Mouse (Mus musculus) liver, adult 2 months (tissue): ENCODE measurements around the gene Clk3. TPM values are rescaled to one million over a fixed set of nuclear protein-coding genes. Genes with fewer than 3 reads are reported as not detected.

Experiments
- DNase-seq: peaks from one replicate; pipeline ENCODE4 v3.0.0-alpha.2; 2011; ENCODE audit warnings: low read depth, low spot score; ENCODE audit errors: extremely low read depth
- H3K27ac ChIP-seq: fragments of 200-500 bp; replicated peaks from 2 replicates; pipeline ENCODE4 v1.5.1; 2012; ENCODE audit warnings: low read depth, mild to moderate bottlenecking, control low read depth, inconsistent platforms, low read length; ENCODE audit not compliant: insufficient read depth
- H3K27me3 ChIP-seq: fragments of 200-500 bp; 2 replicates; pipeline ENCODE4 v1.6.1; 2012; ENCODE audit warnings: mild to moderate bottlenecking, moderate library complexity, low read length, inconsistent platforms; ENCODE audit not compliant: control insufficient read depth, insufficient read depth
- H3K36me3 ChIP-seq: fragments of 200-500 bp; 2 replicates; pipeline ENCODE4 v1.6.1; 2012; ENCODE audit warnings: low read length, inconsistent platforms; ENCODE audit not compliant: control insufficient read depth, insufficient read depth
- H3K4me1 ChIP-seq: fragments of 200-500 bp; 2 replicates; pipeline ENCODE4 v1.6.1; 2011; ENCODE audit warnings: low read length; ENCODE audit not compliant: control insufficient read depth, insufficient read depth
- H3K4me3 ChIP-seq: fragments of 200-500 bp; 2 replicates; pipeline ENCODE4 v1.5.1; 2011; ENCODE audit warnings: low read depth, mild to moderate bottlenecking, control low read depth, low read length, moderate library complexity; ENCODE audit not compliant: insufficient read depth
- H3K79me2 ChIP-seq: fragments of 200-500 bp; 2 replicates; pipeline ENCODE4 v1.6.1; 2012; ENCODE audit warnings: inconsistent platforms, mild to moderate bottlenecking, low read length, moderate library complexity; ENCODE audit not compliant: control insufficient read depth, insufficient read depth
- H3K9ac ChIP-seq: fragments of 200-500 bp; 2 replicates; pipeline ENCODE4 v1.6.1; 2012; ENCODE audit warnings: low read depth, mild to moderate bottlenecking, control low read depth, inconsistent platforms, low read length
- CTCF ChIP-seq: fragments of 200-500 bp; IDR thresholded peaks from 2 replicates; pipeline ENCODE4 v1.5.1; 2011; ENCODE audit warnings: low read depth, low read length, control low read depth
- POLR2A ChIP-seq: fragments of 200-500 bp; IDR thresholded peaks from 2 replicates; pipeline ENCODE4 v1.6.1; 2011; ENCODE audit warnings: low read length, control low read depth; ENCODE audit not compliant: insufficient read depth; ENCODE audit errors: extremely low read depth
- WGBS: fragments of 180-500 bp; shearing (Covaris S2); methylation state at CpG from one replicate; pipeline ENCODE4 v1.1.7; 2018; 5-methylcytosine and 5-hydroxymethylcytosine counted together
- polyA plus RNA-seq: library from polyadenylated mRNA; depleted of rRNA; stranded (reverse); fragments of >200 nt; gene quantifications from 2 replicates; pipeline ENCODE4 v1.2.3, GENCODE M21; 2012; rRNA removed
- total RNA-seq: library from RNA; depleted of rRNA; stranded (reverse); fragments of >200 nt; gene quantifications from 2 replicates; pipeline ENCODE4 v1.2.3, GENCODE M21; 2014; rRNA removed

Gene Clk3
- total and polyA plus RNA-seq, 2 experiments = 48.1 to 55.3 TPM

DNA sequence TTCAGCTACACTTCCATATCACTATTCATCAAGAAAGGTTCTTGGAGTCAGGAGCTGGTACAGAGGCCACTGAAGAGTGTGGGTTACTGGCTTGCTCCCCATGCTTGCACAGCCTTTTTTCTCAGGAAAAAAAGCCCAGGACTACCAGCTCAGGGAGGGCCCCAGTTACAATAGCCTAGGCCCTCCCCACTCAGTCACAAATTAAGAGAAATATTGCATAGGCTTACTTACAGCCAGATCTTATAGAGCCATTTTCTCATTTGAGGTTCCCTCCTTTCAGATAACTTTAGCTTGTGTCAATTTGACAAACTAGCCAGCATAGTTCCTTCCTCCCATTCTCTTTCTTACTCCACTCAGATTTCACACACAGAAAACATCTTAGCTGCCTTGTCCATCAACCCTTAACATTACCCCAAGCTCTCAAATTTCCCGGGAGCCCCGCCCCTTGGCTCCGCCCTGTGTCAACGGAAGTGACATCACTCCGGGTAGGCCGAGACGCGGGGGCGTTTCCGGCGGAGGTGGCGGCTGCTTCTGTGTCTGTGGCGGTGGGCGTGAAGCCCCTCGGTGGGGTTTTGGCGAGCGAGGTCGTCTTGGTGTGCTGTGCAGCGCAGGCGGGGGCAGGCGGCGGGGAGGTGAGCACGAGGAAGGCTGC lies 57.5 kb downstream of the Clk3 start, which contains the start of gene Edc3:
TSS of gene Edc3 (plus strand) at position 473 of the 652 bp plus-strand sequence.
- Histone ChIP-seq H3K4me1 (peaks cover 5% of the 10 kb centered on the region; the same call in 1 of the 2 replicates), H3K9ac (peak within 1 kb of the TSS; percentile 99), H3K27ac (peak within 1 kb of the TSS; percentile 94), H3K79me2 (peaks cover 6% of the 10 kb centered on the region; the same call in 1 of the 2 replicates), H3K27me3 (no peaks in the 10 kb centered on the region), H3K36me3 (peaks cover 8% of the 10 kb centered on the region), H3K4me3 (peak within 1 kb of the TSS; percentile 97)
- WGBS = under 1% methylated on average over 23 of the region's 23 CpGs
- DNase-seq = peak; percentile 69
- no peak for TF ChIP-seq CTCF
- TF ChIP-seq POLR2A = peak; percentile 59; the same call in 1 of the 2 replicates

DNA sequence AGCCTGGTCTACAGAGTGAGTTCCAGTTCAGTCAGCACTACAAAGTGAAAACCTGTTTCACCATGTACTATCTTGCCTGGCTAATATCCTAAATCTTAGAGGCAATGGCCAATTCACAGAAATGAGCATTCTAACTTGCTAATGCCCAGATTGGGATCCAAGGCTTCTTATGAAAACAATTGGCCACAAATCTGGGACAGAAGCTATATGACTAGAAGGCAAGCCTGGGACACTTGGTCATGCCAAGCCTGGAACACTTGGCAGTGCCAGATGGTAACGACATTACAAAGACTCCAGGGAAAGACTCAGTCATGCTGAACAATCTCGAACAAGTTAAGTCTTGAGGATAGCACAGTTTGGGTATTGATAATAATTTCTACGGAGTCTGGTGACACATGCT lies 59.2 kb downstream of the Clk3 start:
- Histone ChIP-seq H3K27ac (no peak overlapping the region), H3K9ac (no peak overlapping the region), H3K27me3 (no peaks in the 10 kb centered on the region), H3K36me3 (no peaks in the 10 kb centered on the region), H3K4me3 (no peak overlapping the region), H3K4me1 (peaks cover 4% of the 10 kb centered on the region; the same call in 1 of the 2 replicates), H3K79me2 (peaks cover 6% of the 10 kb centered on the region; the same call in 1 of the 2 replicates)
- DNase-seq = no peak
- 96% methylated on average over 3 of the region's 3 CpGs for WGBS
- TF ChIP-seq CTCF (no peak), POLR2A (no peak)

Other genes with a start within 250 kb of the Clk3 start
- gene Cox5a, start 244.6 kb downstream of the Clk3 start, total RNA-seq = 299 and 328 TPM in 2 replicates
- gene Cox5a, start 244.6 kb downstream of the Clk3 start, polyA plus RNA-seq = 507 and 522 TPM in 2 replicates
- gene Fam219b, start 228.3 kb downstream of the Clk3 start, total RNA-seq = 4.4 and 5.4 TPM in 2 replicates
- 6.5 and 6.7 TPM in 2 replicates for gene Fam219b, start 228.3 kb downstream of the Clk3 start, polyA plus RNA-seq
- 8.9 and 9.4 TPM in 2 replicates for gene Mpi, start 213.1 kb downstream of the Clk3 start, total RNA-seq
- 12.2 and 14.5 TPM in 2 replicates for gene Mpi, start 213.1 kb downstream of the Clk3 start, polyA plus RNA-seq
- 10.5 and 10.7 TPM in 2 replicates for gene Scamp2, start 204.9 kb downstream of the Clk3 start, total RNA-seq
- 28.4 and 32.6 TPM in 2 replicates for gene Scamp2, start 204.9 kb downstream of the Clk3 start, polyA plus RNA-seq
- 4.5 and 5.7 TPM in 2 replicates for gene Ulk3, start 176.4 kb downstream of the Clk3 start, total RNA-seq
- 9.8 and 16.8 TPM in 2 replicates for gene Ulk3, start 176.4 kb downstream of the Clk3 start, polyA plus RNA-seq
- gene Cplx3, start 159.6 kb downstream of the Clk3 start, total RNA-seq = not detected in 2 replicates
- not detected in 2 replicates for gene Cplx3, start 159.6 kb downstream of the Clk3 start, polyA plus RNA-seq
- gene Lman1l, start 145.1 kb downstream of the Clk3 start, total RNA-seq = not detected in 2 replicates
- not detected in 2 replicates for gene Lman1l, start 145.1 kb downstream of the Clk3 start, polyA plus RNA-seq
- 18.3 and 32.8 TPM in 2 replicates for gene Csk, start 112.2 kb downstream of the Clk3 start, total RNA-seq
- gene Csk, start 112.2 kb downstream of the Clk3 start, polyA plus RNA-seq = 31.4 and 33.9 TPM in 2 replicates
- gene Cyp1a2, start 82.2 kb downstream of the Clk3 start, total RNA-seq = 495 and 621 TPM in 2 replicates
- gene Cyp1a2, start 82.2 kb downstream of the Clk3 start, polyA plus RNA-seq = 954 and 976 TPM in 2 replicates
- gene Cyp1a1, start 77.9 kb downstream of the Clk3 start, total RNA-seq = 0.74 and 1.0 TPM in 2 replicates
- 1.0 TPM in 2 replicates for gene Cyp1a1, start 77.9 kb downstream of the Clk3 start, polyA plus RNA-seq
- gene Edc3, start 57.3 kb downstream of the Clk3 start, total RNA-seq = 5.7 and 6.4 TPM in 2 replicates
- gene Edc3, start 57.3 kb downstream of the Clk3 start, polyA plus RNA-seq = 6.6 TPM in 2 replicates
- gene Arid3b, start 70.9 kb upstream of the Clk3 start, total RNA-seq = 0.83 and 1.5 TPM in 2 replicates
- 2.4 and 2.8 TPM in 2 replicates for gene Arid3b, start 70.9 kb upstream of the Clk3 start, polyA plus RNA-seq
- 9.8 and 14.0 TPM in 2 replicates for gene Ubl7, start 145.1 kb upstream of the Clk3 start, total RNA-seq
- gene Ubl7, start 145.1 kb upstream of the Clk3 start, polyA plus RNA-seq = 90.8 and 105 TPM in 2 replicates
- gene Sema7a, start 174.3 kb upstream of the Clk3 start, total RNA-seq = 0.09 and 0.74 TPM in 2 replicates
- gene Sema7a, start 174.3 kb upstream of the Clk3 start, polyA plus RNA-seq = 0.21 and 0.53 TPM in 2 replicates
- 6.3 TPM in 1 of 2 replicates, not detected in the other for gene Cyp11a1, start 240.6 kb upstream of the Clk3 start, total RNA-seq
- gene Cyp11a1, start 240.6 kb upstream of the Clk3 start, polyA plus RNA-seq = not detected in 2 replicates